Mouse (Mus musculus): ENCODE data around the gene Shc1. TPM values are rescaled to one million over a fixed set of nuclear protein-coding genes. Genes with fewer than 3 reads are reported as not detected.

The Shc1 gene
- polyA plus RNA-seq (2015; fragmentation: Nextera tagmentation; extraction: Ambion mirVana): 110 and 113 TPM in 2 replicates

DNA sequence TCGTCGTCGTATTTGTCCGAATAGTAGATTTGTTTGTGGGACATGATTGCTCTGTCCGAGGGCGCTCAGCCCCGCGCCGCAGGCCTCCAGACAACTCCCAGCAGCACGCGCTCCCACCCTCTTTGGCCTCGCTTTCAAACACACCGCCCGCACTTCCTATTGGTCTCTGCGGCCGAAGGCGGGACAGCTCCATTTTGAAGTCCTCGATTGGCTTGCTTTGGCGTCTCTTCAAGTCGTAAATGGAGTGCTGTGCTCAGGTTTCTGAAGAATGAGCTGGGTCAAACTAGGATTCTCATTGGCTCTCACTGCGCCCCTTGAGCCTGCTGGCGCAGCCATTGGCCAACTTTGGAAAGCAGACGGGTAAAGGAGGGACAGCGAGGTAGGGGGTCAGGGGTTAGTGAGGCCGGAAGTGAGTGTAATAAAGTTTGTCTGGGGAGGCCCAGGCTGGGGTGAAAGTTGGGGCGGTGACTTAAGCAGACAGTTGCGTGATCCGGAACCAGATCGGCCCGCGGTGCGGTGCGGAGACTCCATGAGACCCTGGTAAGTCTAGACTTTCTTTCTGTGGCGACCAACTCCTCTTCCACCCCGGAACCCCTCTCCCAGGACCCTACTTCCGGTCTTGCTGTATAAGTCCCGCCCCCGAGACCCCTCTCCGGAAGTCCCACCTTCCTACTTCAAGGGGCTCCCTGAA is at the start of gene Shc1, which contains the start of gene Cks1b:
Gene Shc1, plus strand, starts transcription at position 274 of the 691 bp plus-strand sequence.
Gene Cks1b, minus strand, starts transcription at position 214 of the 691 bp plus-strand sequence.
- peak; percentile 94 for ATAC-seq (ENCODE audit: insufficient number of reproducible peaks, low FRiP score, low TSS enrichment, low read depth)
- Histone ChIP-seq H3K4me3 (replicated peaks) (peak within 1 kb of the TSS; percentile 58), H3K27me3 (no peaks in the 10 kb centered on the region), H3K4me2 (replicated peaks) (peak within 1 kb of the TSS; percentile 80), H3K36me3 (peaks cover 30% of the 10 kb centered on the region), H3K9ac (peak within 1 kb of the TSS; percentile 33), H3K4me1 (peaks cover 52% of the 10 kb centered on the region), H3K9me3 (replicated peaks) (no peaks in the 10 kb centered on the region), H3K27ac (replicated peaks) (peak within 1 kb of the TSS; percentile 98)
- WGBS: under 1% methylated on average over 39 of the region's 39 CpGs

- no peak for ATAC-seq (ENCODE audit: insufficient number of reproducible peaks, low FRiP score, low TSS enrichment, low read depth)
- no peak overlapping the region for H3K4me3 ChIP-seq (replicated peaks)
- H3K9me3 ChIP-seq (replicated peaks): no peaks in the 10 kb centered on the region
- no peak overlapping the region for H3K9ac ChIP-seq
- H3K27me3 ChIP-seq: no peaks in the 10 kb centered on the region
- no peak overlapping the region for H3K27ac ChIP-seq (replicated peaks)
- H3K4me1 ChIP-seq: peaks cover 13% of the 10 kb centered on the region
- WGBS: 43% methylated on average over 5 of the region's 5 CpGs
- H3K36me3 ChIP-seq: no peaks in the 10 kb centered on the region
- no peak overlapping the region for H3K4me2 ChIP-seq (replicated peaks)
Observed at GRCm38 (mm10) chr3:89373581-89374231, 44.5 kb upstream of the Shc1 start.

- Histone ChIP-seq H3K9ac (no peak overlapping the region), H3K4me2 (replicated peaks) (peak overlapping the region; percentile 76), H3K27ac (replicated peaks) (peak overlapping the region; percentile 58; the same call in 1 of the 2 replicates), H3K27me3 (no peaks in the 10 kb centered on the region), H3K4me3 (replicated peaks) (peak overlapping the region; percentile 58), H3K9me3 (replicated peaks) (no peaks in the 10 kb centered on the region), H3K4me1 (peaks cover 24% of the 10 kb centered on the region), H3K36me3 (peaks cover 12% of the 10 kb centered on the region; the same call in 1 of the 2 replicates)
- 70% methylated on average over 4 of the region's 4 CpGs for WGBS
- ATAC-seq (ENCODE audit: insufficient number of reproducible peaks, low FRiP score, low TSS enrichment, low read depth): no peak
Observed at GRCm38 (mm10) chr3:89377831-89378230, 40.4 kb upstream of the Shc1 start.

DNA sequence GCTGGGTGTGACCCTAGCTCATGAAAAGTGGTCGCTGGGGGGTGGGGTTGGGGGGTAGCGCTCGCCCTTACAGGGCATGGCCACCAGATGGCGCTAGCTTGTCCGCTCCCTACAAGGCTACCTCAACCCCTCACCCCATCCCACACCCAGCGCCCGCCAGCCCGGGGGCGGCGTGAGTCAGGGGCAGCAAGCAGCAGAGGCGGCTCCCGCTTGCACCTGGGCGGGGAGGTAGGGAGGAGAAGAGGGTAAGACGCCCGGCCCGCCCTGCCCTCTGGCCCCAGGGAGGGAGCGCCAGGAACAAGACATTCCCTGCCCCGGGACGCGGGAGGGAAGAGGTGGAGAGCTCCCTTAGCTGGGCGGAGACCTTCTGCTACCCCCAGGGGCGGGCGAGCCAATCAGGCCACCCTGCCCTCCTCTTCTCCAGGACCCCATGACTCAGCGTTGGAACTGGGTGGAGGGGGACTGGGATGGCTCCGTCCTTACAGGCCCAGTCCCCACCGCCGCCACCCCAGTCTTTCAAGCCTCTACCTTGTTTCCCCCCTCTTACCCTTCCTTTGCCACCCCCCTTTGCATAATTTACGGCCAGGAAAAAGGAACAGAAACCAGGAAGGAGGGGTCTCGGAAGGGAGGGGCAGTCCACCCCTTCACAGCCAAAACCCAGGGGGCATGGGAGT is 39.7 kb upstream of the Shc1 start:
- Histone ChIP-seq H3K9ac (peak overlapping the region; percentile 58), H3K4me3 (replicated peaks) (peak overlapping the region; percentile 58), H3K27me3 (no peaks in the 10 kb centered on the region), H3K4me1 (peaks cover 24% of the 10 kb centered on the region), H3K36me3 (peaks cover 12% of the 10 kb centered on the region; the same call in 1 of the 2 replicates), H3K9me3 (replicated peaks) (no peaks in the 10 kb centered on the region), H3K4me2 (replicated peaks) (peak overlapping the region; percentile 76), H3K27ac (replicated peaks) (peak overlapping the region; percentile 58)
- peak; percentile 89 for ATAC-seq (ENCODE audit: insufficient number of reproducible peaks, low FRiP score, low TSS enrichment, low read depth)
- under 1% methylated on average over 29 of the region's 29 CpGs for WGBS

GRCm38 (mm10) chr3:89379388-89380131 is 38.7 kb upstream of the Shc1 start:
- H3K9me3 ChIP-seq (replicated peaks): no peaks in the 10 kb centered on the region
- H3K4me1 ChIP-seq: peaks cover 32% of the 10 kb centered on the region
- no peaks in the 10 kb centered on the region for H3K27me3 ChIP-seq
- WGBS: 84% methylated on average over 31 of the region's 31 CpGs
- ATAC-seq (ENCODE audit: insufficient number of reproducible peaks, low FRiP score, low TSS enrichment, low read depth): no peak
- no peak overlapping the region for H3K4me2 ChIP-seq (replicated peaks)
- H3K36me3 ChIP-seq: peaks cover 12% of the 10 kb centered on the region; the same call in 1 of the 2 replicates
- H3K4me3 ChIP-seq (replicated peaks): no peak overlapping the region
- H3K9ac ChIP-seq: no peak overlapping the region
- no peak overlapping the region for H3K27ac ChIP-seq (replicated peaks)

DNA sequence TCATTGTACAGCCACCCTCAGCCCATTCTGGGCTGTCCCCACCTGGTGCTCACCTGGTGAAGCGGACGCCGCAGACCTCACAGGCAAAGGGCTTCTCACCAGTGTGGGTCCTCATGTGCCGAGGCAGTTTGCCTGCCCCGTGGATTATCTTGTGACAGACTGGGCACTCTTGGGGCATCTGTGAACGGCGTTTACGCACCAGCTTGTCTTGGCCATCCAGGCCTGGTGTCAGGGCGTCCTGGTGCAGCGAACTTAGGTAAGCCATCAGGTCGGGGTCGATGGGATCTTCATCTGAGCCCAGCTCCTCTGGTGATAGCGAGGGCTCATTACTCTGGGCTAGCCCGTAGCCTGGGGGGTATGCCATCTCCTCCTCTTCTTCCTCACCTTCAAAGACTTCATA is 38.0 kb upstream of the Shc1 start:
- Histone ChIP-seq H3K27me3 (no peaks in the 10 kb centered on the region), H3K9me3 (replicated peaks) (no peaks in the 10 kb centered on the region), H3K36me3 (peaks cover 12% of the 10 kb centered on the region; the same call in 1 of the 2 replicates), H3K27ac (replicated peaks) (no peak overlapping the region), H3K4me1 (peaks cover 40% of the 10 kb centered on the region), H3K9ac (no peak overlapping the region), H3K4me2 (replicated peaks) (no peak overlapping the region), H3K4me3 (replicated peaks) (no peak overlapping the region)
- WGBS: 92% methylated on average over 14 of the region's 14 CpGs
- no peak for ATAC-seq (ENCODE audit: insufficient number of reproducible peaks, low FRiP score, low TSS enrichment, low read depth)

GRCm38 (mm10) chr3:89380711-89381110 is 37.5 kb upstream of the Shc1 start:
- Histone ChIP-seq H3K27me3 (no peaks in the 10 kb centered on the region), H3K4me2 (replicated peaks) (no peak overlapping the region), H3K36me3 (peaks cover 12% of the 10 kb centered on the region; the same call in 1 of the 2 replicates), H3K4me3 (replicated peaks) (no peak overlapping the region), H3K9ac (no peak overlapping the region), H3K9me3 (replicated peaks) (no peaks in the 10 kb centered on the region), H3K27ac (replicated peaks) (no peak overlapping the region), H3K4me1 (peaks cover 44% of the 10 kb centered on the region)
- ATAC-seq (ENCODE audit: insufficient number of reproducible peaks, low FRiP score, low TSS enrichment, low read depth): no peak
- 93% methylated on average over 18 of the region's 18 CpGs for WGBS

- WGBS: 84% methylated on average over 11 of the region's 11 CpGs
- no peak for ATAC-seq (ENCODE audit: insufficient number of reproducible peaks, low FRiP score, low TSS enrichment, low read depth)
Observed at GRCm38 (mm10) chr3:89381233-89381632, 37.0 kb upstream of the Shc1 start.

DNA sequence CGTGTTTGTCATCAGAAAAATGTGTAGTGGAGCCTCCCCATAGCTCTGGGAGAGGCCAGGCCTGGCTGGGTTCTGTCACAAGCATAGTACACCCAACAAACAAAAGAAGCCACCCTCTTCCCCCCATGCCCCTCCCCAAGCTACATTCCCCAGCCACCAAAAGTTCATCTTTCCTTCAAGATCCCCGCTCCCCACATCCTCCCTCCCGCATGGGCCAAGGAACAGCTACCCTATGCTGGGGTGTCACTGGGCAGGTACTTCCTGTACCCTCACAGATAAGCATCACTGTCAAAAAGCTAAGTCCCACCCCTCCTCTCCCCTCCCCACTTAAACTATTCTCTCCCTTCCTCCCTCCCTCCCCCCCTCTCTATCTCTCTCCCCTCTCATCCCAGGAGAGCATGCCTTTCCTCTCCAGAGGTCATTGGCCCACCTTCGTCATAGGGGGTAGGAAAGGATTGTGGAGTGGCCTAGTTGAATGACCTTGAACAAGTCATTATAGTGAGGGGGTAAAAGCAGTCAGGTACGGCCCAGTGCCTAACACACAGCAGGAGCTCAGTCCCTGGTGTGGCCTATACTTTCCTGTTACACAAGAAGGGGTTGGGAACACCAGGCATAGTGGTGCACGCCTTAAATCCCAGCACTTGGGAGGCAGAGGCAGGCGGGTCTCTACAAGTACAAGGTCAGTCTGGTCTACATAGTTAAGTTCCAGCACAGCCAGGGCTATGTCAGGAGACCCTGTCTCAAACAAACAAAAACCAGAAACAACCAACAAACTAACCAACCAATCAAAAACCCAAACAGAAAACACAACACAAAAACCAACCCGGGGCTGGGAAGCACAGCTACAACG is 36.0 kb upstream of the Shc1 start:
- no peak overlapping the region for H3K9ac ChIP-seq
- peaks cover 58% of the 10 kb centered on the region for H3K4me1 ChIP-seq
- H3K4me2 ChIP-seq (replicated peaks): no peak overlapping the region
- ATAC-seq (ENCODE audit: insufficient number of reproducible peaks, low FRiP score, low TSS enrichment, low read depth): no peak
- no peak overlapping the region for H3K27ac ChIP-seq (replicated peaks)
- H3K27me3 ChIP-seq: no peaks in the 10 kb centered on the region
- WGBS: 82% methylated on average over 9 of the region's 9 CpGs
- no peak overlapping the region for H3K4me3 ChIP-seq (replicated peaks)
- H3K9me3 ChIP-seq (replicated peaks): no peaks in the 10 kb centered on the region
- peaks cover 12% of the 10 kb centered on the region; the same call in 1 of the 2 replicates for H3K36me3 ChIP-seq

More at GRCm38 (mm10) chr3:89381233-89381632, 37.0 kb upstream of the Shc1 start:
- Histone ChIP-seq H3K4me2 (replicated peaks) (no peak overlapping the region), H3K36me3 (peaks cover 12% of the 10 kb centered on the region; the same call in 1 of the 2 replicates), H3K9ac (no peak overlapping the region), H3K9me3 (replicated peaks) (no peaks in the 10 kb centered on the region), H3K4me3 (replicated peaks) (no peak overlapping the region), H3K27ac (replicated peaks) (no peak overlapping the region), H3K4me1 (peaks cover 49% of the 10 kb centered on the region), H3K27me3 (no peaks in the 10 kb centered on the region)

GRCm38 (mm10) chr3:89382950-89383349 is 35.3 kb upstream of the Shc1 start:
- Histone ChIP-seq H3K4me1 (peaks cover 59% of the 10 kb centered on the region), H3K9me3 (replicated peaks) (no peaks in the 10 kb centered on the region), H3K9ac (no peak overlapping the region), H3K4me3 (replicated peaks) (no peak overlapping the region), H3K4me2 (replicated peaks) (no peak overlapping the region), H3K36me3 (peaks cover 12% of the 10 kb centered on the region; the same call in 1 of the 2 replicates), H3K27ac (replicated peaks) (no peak overlapping the region), H3K27me3 (no peaks in the 10 kb centered on the region)
- no peak for ATAC-seq (ENCODE audit: insufficient number of reproducible peaks, low FRiP score, low TSS enrichment, low read depth)
- WGBS: 61% methylated on average over 5 of the region's 5 CpGs

Measured in embryonic facial prominence, embryonic 15.5 days (tissue).